Mouse (Mus musculus) lung, embryonic 14.5 days (tissue): ENCODE results near the gene Elovl5. TPM values are rescaled to one million over a fixed set of nuclear protein-coding genes. Genes with fewer than 3 reads are reported as not detected.

Experiments
- ATAC-seq: fragments of 200-750 bp; cut with Nextera tagmentation; 2 replicates; pipeline ENCODE4 v1.8.0; 2017; ENCODE audit warnings: mild to moderate bottlenecking, moderate TSS enrichment, moderate library complexity; ENCODE audit not compliant: insufficient read depth
- DNase-seq: peaks from one replicate; pipeline ENCODE4 v3.0.0-alpha.2; 2015
- H3K27ac ChIP-seq: fragments of 300-500 bp; sonication (generic); 2 replicates; pipeline ENCODE4 v1.5.1; 2014; ENCODE audit warnings: low read depth, mild to moderate bottlenecking, moderate library complexity
- H3K27me3 ChIP-seq: fragments of 300-500 bp; sonication (generic); 2 replicates; pipeline ENCODE4 v1.6.1; 2014; ENCODE audit warnings: low read length, control low read depth; ENCODE audit not compliant: insufficient read depth
- H3K36me3 ChIP-seq: fragments of 300-500 bp; sonication (generic); 2 replicates; pipeline ENCODE4 v1.6.1; 2014; ENCODE audit warnings: control low read depth; ENCODE audit not compliant: insufficient read depth
- H3K4me1 ChIP-seq: fragments of 300-500 bp; sonication (generic); 2 replicates; pipeline ENCODE4 v1.6.1; 2014; ENCODE audit warnings: antibody characterized with exemption, control low read depth; ENCODE audit not compliant: insufficient read depth
- H3K4me2 ChIP-seq: fragments of 300-500 bp; sonication (generic); 2 replicates; pipeline ENCODE4 v1.6.1; 2014; ENCODE audit warnings: mild to moderate bottlenecking
- H3K4me3 ChIP-seq: fragments of 300-500 bp; sonication (generic); 2 replicates; pipeline ENCODE4 v1.5.1; 2014; ENCODE audit warnings: low read depth, low read length
- H3K9ac ChIP-seq: fragments of 300-500 bp; sonication (generic); 2 replicates; pipeline ENCODE4 v1.6.1; 2014
- H3K9me3 ChIP-seq: fragments of 300-500 bp; sonication (generic); 2 replicates; pipeline ENCODE4 v1.6.1; 2016; ENCODE audit warnings: low read depth, low read length, control low read depth
- CTCF ChIP-seq: IDR thresholded peaks from 2 replicates; pipeline ENCODE4 v1.5.1; 2016; ENCODE audit warnings: antibody characterized with exemption, low read depth
- WGBS: fragments of 180-500 bp; shearing (Covaris S2); extraction: QIAGEN DNeasy Blood & Tissue Kit; methylation state at CpG from one replicate; pipeline ENCODE4 v1.1.7; 2014; 5-methylcytosine and 5-hydroxymethylcytosine counted together
- polyA plus RNA-seq: library from polyadenylated mRNA; unstranded; fragments of >200 nt; fragmentation: Nextera tagmentation; extraction: Ambion mirVana; gene quantifications from 2 replicates; pipeline ENCODE4 v1.2.1, GENCODE M21; 2014

Elovl5 gene
- polyA plus RNA-seq, 1 experiment from 2014 or later = 76.7 TPM

DNA sequence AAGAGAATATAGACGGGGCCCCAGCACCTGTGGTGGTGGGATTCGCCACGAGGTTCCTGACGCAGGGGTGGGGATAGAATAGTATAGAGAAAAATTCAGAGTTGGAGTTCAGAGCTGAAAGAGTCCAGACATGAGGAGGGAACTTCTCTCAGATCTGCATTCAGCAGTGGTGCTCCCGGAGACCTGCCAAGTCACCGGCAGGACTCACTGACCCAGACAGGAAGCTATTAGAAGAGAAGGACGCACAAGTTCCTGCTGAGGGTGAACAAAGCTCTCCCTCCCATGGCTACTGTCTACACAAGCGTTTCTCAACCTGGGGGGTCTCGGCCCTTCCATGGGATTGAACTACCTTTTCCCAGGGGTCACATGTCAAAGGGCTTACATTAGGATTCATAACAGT, 78.1 kb downstream of the Elovl5 start:
- H3K9me3 ChIP-seq = no peaks in the 10 kb centered on the region
- WGBS = 78% methylated on average over 9 of the region's 9 CpGs

DNA sequence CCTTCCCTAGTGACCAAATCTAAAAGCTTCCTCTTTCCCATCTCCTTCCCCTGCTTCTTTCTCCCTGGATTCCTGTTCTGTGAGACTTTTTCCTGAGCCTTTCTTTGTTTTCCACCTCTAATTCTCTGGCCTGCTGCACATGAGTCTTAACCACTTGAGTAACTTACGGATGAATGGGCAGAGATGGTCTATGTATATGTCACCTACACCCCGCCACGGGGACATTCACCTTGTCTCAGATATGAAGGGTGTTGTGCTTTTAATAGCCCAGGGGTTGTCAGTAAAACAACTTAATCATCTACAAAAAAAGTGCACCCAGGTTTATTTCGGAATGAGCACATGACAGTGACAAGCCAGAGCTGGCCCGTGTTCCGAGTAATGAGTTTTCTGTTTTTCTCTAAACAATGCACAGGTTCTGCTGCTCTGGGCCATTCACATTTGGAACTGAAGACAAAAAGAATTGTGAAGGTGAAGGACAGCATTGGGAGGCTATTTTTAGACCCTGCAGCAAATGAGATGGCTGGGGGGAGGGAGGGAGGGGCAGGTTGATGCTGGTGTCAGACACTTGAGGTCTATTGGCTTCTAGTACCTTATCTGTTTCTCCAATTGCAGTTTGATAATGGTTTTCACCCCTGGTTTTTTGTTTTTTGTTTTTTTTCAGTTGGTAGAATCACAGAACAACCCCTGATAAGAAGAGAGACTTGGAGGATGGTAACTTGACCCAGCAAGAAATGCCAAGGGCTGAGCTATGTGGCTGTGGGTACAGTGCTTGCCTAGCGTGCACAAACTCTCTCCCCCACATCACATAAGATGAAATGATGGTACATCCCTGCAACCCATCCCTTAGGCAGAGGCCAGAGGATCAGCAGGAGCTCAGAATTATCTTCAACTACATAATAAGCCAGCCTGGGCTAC, 83.7 kb downstream of the Elovl5 start:
- Histone ChIP-seq H3K4me3 (no peak overlapping the region), H3K4me2 (no peak overlapping the region), H3K4me1 (no peaks in the 10 kb centered on the region), H3K9ac (no peak overlapping the region), H3K27me3 (no peaks in the 10 kb centered on the region), H3K36me3 (no peaks in the 10 kb centered on the region), H3K9me3 (no peaks in the 10 kb centered on the region), H3K27ac (no peak overlapping the region)
- no peak for TF ChIP-seq CTCF
- DNase-seq (no peak), ATAC-seq (no peak)
- WGBS = 75% methylated on average over 7 of the region's 7 CpGs

More for the DNA sequence above, 78.1 kb downstream of the Elovl5 start:
- no peaks in the 10 kb centered on the region for H3K27me3 ChIP-seq
- ATAC-seq (no peak), DNase-seq (no peak)
- no peaks in the 10 kb centered on the region for H3K36me3 ChIP-seq
- H3K9ac ChIP-seq = no peak overlapping the region
- no peak overlapping the region for H3K4me2 ChIP-seq
- no peak for TF ChIP-seq CTCF
- no peak overlapping the region for H3K27ac ChIP-seq
- no peak overlapping the region for H3K4me3 ChIP-seq
- no peaks in the 10 kb centered on the region for H3K4me1 ChIP-seq

GRCm38 (mm10) chr9:78003278-78003677, 86.1 kb downstream of the Elovl5 start:
- Histone ChIP-seq H3K4me2 (no peak overlapping the region), H3K9me3 (no peaks in the 10 kb centered on the region), H3K4me1 (no peaks in the 10 kb centered on the region), H3K9ac (no peak overlapping the region), H3K27ac (no peak overlapping the region), H3K36me3 (no peaks in the 10 kb centered on the region), H3K4me3 (no peak overlapping the region), H3K27me3 (no peaks in the 10 kb centered on the region)
- DNase-seq = no peak
- TF ChIP-seq CTCF = no peak
- ATAC-seq = no peak
- WGBS = 68% methylated on average over 2 of the region's 2 CpGs

DNA sequence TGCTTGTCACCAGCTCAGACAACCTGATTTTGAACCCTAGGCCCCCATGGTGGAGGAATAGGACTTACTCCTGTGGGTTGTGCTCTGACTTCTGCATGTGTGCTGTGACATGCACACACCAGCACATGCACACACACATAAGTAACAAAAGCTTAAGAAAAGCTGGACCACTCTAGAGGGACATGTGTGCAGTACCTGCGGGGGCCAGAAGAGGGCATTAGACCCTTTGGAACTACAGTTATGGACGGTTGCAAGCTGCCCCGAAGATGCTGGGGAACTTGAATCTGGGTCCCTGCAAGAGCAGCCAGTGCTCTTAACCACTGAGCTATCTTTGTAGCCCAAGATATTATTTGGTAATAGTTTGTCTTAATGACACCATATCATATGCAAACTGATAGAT, 88.3 kb downstream of the Elovl5 start:
- Histone ChIP-seq H3K9me3 (no peaks in the 10 kb centered on the region), H3K9ac (no peak overlapping the region), H3K27me3 (no peaks in the 10 kb centered on the region), H3K27ac (no peak overlapping the region), H3K36me3 (no peaks in the 10 kb centered on the region), H3K4me2 (no peak overlapping the region), H3K4me1 (no peaks in the 10 kb centered on the region), H3K4me3 (no peak overlapping the region)
- DNase-seq = peak; percentile 52
- WGBS = 54% methylated on average over 3 of the region's 3 CpGs
- no peak for ATAC-seq
- peak; percentile 62 for TF ChIP-seq CTCF

GRCm38 (mm10) chr9:78006209-78007001, 89.2 kb downstream of the Elovl5 start:
- peak; percentile 96 for TF ChIP-seq CTCF
- H3K27ac ChIP-seq = no peak overlapping the region
- H3K4me3 ChIP-seq = no peak overlapping the region
- DNase-seq (peak; percentile 95), ATAC-seq (peak; percentile 82)
- H3K4me2 ChIP-seq = no peak overlapping the region
- no peak overlapping the region for H3K9ac ChIP-seq
- no peaks in the 10 kb centered on the region for H3K9me3 ChIP-seq
- H3K4me1 ChIP-seq = no peaks in the 10 kb centered on the region
- H3K36me3 ChIP-seq = no peaks in the 10 kb centered on the region
- H3K27me3 ChIP-seq = no peaks in the 10 kb centered on the region
- 50% methylated on average over 19 of the region's 19 CpGs for WGBS

GRCm38 (mm10) chr9:78009382-78009781, 92.2 kb downstream of the Elovl5 start:
- H3K36me3 ChIP-seq = no peaks in the 10 kb centered on the region
- no peak for ATAC-seq
- no peaks in the 10 kb centered on the region for H3K4me1 ChIP-seq
- DNase-seq = peak; percentile 19
- H3K27me3 ChIP-seq = no peaks in the 10 kb centered on the region
- H3K9me3 ChIP-seq = no peaks in the 10 kb centered on the region
- H3K27ac ChIP-seq = no peak overlapping the region
- H3K9ac ChIP-seq = no peak overlapping the region
- TF ChIP-seq CTCF = no peak
- H3K4me3 ChIP-seq = no peak overlapping the region
- H3K4me2 ChIP-seq = no peak overlapping the region
- WGBS = 71% methylated on average over 7 of the region's 7 CpGs

DNA sequence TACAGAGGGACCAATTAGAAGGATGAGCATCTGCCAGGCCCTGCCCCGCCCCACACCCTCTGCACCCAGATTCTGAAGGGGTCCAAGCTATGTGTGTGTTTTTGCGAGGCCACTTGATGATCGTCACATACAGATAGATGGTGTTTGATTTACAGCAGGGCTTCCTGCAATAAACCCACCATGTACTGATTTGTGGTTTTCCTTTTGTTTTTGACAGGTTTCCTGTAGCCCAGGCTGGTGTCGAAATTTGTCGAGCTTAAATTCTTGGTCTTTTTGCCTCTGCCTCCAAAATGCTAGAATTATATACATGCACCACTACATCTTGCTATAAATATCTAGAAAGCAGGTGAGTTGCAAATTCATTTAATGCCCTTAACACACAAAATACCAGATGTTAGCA, 93.0 kb downstream of the Elovl5 start:
- H3K36me3 ChIP-seq = no peaks in the 10 kb centered on the region
- H3K4me1 ChIP-seq = no peaks in the 10 kb centered on the region
- H3K4me2 ChIP-seq = no peak overlapping the region
- WGBS = 76% methylated on average over 5 of the region's 5 CpGs
- DNase-seq (no peak), ATAC-seq (no peak)
- no peak for TF ChIP-seq CTCF
- no peaks in the 10 kb centered on the region for H3K27me3 ChIP-seq
- no peaks in the 10 kb centered on the region for H3K9me3 ChIP-seq
- H3K4me3 ChIP-seq = no peak overlapping the region
- no peak overlapping the region for H3K27ac ChIP-seq
- H3K9ac ChIP-seq = no peak overlapping the region
